Mouse (Mus musculus): ENCODE data around the gene Cx3cr1.

- TF ChIP-seq CTCF (conservative IDR thresholded peaks at IDR 0.05; ENCODE audit: low read length) (no peak), NANOG (IDR thresholded peaks at IDR 0.05; ENCODE audit: borderline replicate concordance, low read length) (no peak)
Measured at GRCm38 (mm10) chr9:119996080-119996479, 73.6 kb downstream of the Cx3cr1 start.
